Mouse (Mus musculus) ES-E14 (cell line): ENCODE data around the gene Mgst2.

Source experiments
- CHD2 ChIP-seq: IDR thresholded peaks from 2 replicates; pipeline ENCODE4 v1.6.1; 2014; ENCODE audit warnings: mild to moderate bottlenecking, low read depth, low read length, inconsistent platforms
- HCFC1 ChIP-seq: IDR thresholded peaks from 2 replicates; pipeline ENCODE4 v1.6.1; 2012; ENCODE audit warnings: low read length, inconsistent platforms, borderline replicate concordance; ENCODE audit not compliant: insufficient read depth
- MAFK ChIP-seq: IDR thresholded peaks from 2 replicates; pipeline ENCODE4 v1.6.1; 2014; ENCODE audit warnings: mild to moderate bottlenecking, low read depth, low read length, inconsistent platforms; ENCODE audit not compliant: insufficient read depth
- ZC3H11A ChIP-seq: IDR thresholded peaks from 2 replicates; pipeline ENCODE4 v1.6.1; 2012; ENCODE audit warnings: low read depth, mild to moderate bottlenecking, inconsistent platforms, low read length, borderline replicate concordance
- ZNF384 ChIP-seq: IDR thresholded peaks from 2 replicates; pipeline ENCODE4 v1.6.1; 2012; ENCODE audit warnings: low read depth, low read length, inconsistent platforms

DNA sequence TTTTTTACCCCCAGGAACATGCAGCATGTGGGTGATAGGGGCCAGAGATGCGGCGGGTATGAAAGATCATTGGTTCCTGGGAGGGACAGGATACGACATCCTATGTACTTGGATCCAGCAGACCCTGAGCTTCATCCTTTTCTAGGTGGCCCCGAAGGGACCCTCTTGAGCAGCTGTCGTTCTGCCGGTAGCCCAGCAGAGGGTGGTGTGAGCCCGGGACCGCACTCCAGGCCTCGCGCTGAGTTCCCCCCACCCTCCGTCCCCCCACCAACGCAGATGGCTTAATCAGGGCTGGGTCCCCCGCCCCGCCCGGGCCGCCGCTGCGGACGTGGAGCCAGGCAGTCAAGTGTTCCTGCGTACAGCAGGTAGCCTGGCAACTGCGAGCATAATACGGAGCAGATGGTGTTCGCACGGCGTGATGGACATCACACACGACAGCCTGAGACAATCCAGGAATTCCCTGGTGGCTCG is 41.2 kb downstream of the Mgst2 start:
- TF ChIP-seq CHD2, result no peak
- TF ChIP-seq ZC3H11A, result peak; percentile 59; the same call in 1 of the 2 replicates
- no peak for TF ChIP-seq HCFC1
- TF ChIP-seq ZNF384, result no peak
- no peak for TF ChIP-seq MAFK
